Mouse (Mus musculus) megakaryocyte, embryonic 14.5 days (primary cell): ENCODE results near the gene Rab12. TPM values are rescaled to one million over a fixed set of nuclear protein-coding genes. Genes with fewer than 3 reads are reported as not detected.
A peak's percentile ranks its signal among the peaks of the same experiment; 100 is the strongest.

Source experiments
- H3K27me3 ChIP-seq: replicated peaks from 2 replicates; pipeline ENCODE3; 2012; ENCODE audit warnings: inconsistent platforms
- H3K36me3 ChIP-seq: replicated peaks from 2 replicates; pipeline ENCODE3; 2012; ENCODE audit warnings: low read length, inconsistent platforms, mixed read lengths
- H3K4me1 ChIP-seq: 2 replicates; pipeline ENCODE4 v1.6.1; 2012; ENCODE audit warnings: inconsistent platforms
- H3K4me3 ChIP-seq: replicated peaks from 2 replicates; pipeline ENCODE3; 2012; ENCODE audit warnings: moderate library complexity, mild to moderate bottlenecking, inconsistent platforms
- H3K9me3 ChIP-seq: 2 replicates; pipeline ENCODE4 v1.6.1; 2012; ENCODE audit warnings: inconsistent platforms
- FLI1 ChIP-seq: IDR thresholded peaks from 2 replicates; pipeline ENCODE4 v1.6.1; 2012; ENCODE audit warnings: low read length, inconsistent platforms, mixed read lengths
- GATA1 ChIP-seq: IDR thresholded peaks from 3 replicates; pipeline ENCODE4 v1.6.1; 2012; ENCODE audit warnings: mixed read lengths, low read length, inconsistent platforms, borderline replicate concordance
- polyA plus RNA-seq: library from polyadenylated mRNA; stranded (reverse); fragments of >175 nt; gene quantifications from 2 replicates; pipeline ENCODE4 v1.2.3, GENCODE M21; 2012; ENCODE audit warnings: low replicate concordance; ENCODE audit not compliant: insufficient read depth

The Rab12 gene
- polyA plus RNA-seq, 1 experiment = 9.9 TPM

DNA sequence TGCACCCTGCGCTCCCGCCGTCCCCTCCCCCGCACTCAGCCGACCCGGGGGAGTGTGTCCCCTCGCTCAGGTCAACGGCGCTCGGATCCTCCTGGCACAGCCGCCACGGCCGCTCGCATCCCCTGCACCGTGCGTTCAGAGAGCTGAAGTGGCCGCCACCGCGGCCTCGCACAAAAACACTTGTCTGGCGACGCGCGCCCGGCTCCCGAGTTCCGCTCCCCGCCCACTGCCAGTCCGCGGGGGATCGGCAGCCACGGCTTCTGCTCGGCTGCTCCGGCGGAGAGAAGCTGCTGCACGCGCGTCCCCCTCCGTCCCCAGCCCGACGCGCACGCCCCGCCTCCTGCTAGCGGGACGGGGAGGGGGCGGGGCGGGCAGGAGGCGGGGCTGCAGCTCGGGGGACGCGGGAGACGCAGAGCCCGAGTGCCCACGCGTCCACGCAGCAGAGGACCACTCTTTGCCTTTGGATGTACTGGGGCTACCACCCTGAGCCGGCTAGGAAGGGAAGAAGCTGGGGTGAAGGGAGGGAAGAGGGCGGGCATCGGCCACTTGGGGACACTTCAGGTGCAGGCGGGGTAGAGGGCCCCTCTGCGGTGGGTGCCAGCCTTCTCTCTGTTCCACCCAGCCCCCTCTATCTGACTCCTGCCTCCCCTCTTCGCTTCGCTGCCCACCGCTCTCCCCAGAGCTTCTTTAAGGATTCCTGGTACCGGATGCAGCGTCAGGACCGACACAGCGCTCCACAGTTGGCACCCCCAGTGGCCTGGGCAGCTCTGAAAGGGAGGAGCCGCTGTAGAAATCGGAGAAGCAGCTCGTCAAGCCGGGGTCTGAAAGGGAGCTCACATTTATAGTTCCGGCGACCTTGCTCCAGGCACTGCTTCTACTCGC lies 69.8 kb downstream of the Rab12 start, which contains the start of gene Mtcl1:
Mtcl1 (minus strand) TSS at position 291 of the 882 bp plus-strand sequence.
- Histone ChIP-seq H3K9me3 (0 out of 2 replicates have a peak, but pooled peaks cover 4% of the 10 kb centered on the region), H3K36me3 (no peaks in the 10 kb centered on the region), H3K4me1 (peaks cover 32% of the 10 kb centered on the region), H3K4me3 (peak within 1 kb of the TSS; percentile 93), H3K27me3 (peaks cover 80% of the 10 kb centered on the region)
- no peak for TF ChIP-seq FLI1
- no peak for TF ChIP-seq GATA1

- H3K27me3 ChIP-seq = peaks cover 87% of the 10 kb centered on the region
- H3K4me1 ChIP-seq = peaks cover 32% of the 10 kb centered on the region
- H3K4me3 ChIP-seq = peak overlapping the region; percentile 93
- no peak for TF ChIP-seq GATA1
- no peak for TF ChIP-seq FLI1
- H3K9me3 ChIP-seq = 0 out of 2 replicates have a peak, but pooled peaks cover 4% of the 10 kb centered on the region
- H3K36me3 ChIP-seq = no peaks in the 10 kb centered on the region
Measured at GRCm38 (mm10) chr17:66448421-66449405, 70.8 kb downstream of the Rab12 start.

DNA sequence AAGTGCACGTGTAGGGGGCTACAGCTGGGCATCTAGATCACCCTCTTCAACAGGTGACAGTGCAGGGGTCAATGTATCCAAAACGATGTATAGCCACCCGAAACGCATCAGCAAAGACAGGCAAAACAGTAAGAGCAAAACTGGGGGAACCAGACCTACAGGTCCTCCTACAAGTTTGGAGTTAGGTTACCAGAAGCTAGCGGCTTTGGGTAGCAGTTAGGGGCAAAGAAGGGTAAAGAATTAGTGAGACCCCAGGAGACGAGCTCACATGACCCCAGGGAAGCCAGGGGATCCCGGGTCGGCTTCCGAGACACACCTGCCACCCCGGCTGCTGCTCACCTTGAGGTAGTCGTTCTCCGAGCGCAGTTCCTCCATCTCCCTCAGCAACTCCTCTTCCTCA lies 71.6 kb downstream of the Rab12 start:
- no peak overlapping the region for H3K4me3 ChIP-seq
- no peak for TF ChIP-seq FLI1
- TF ChIP-seq GATA1 = no peak
- no peaks in the 10 kb centered on the region for H3K36me3 ChIP-seq
- H3K27me3 ChIP-seq = peaks cover 85% of the 10 kb centered on the region
- peaks cover 32% of the 10 kb centered on the region for H3K4me1 ChIP-seq
- H3K9me3 ChIP-seq = 0 out of 2 replicates have a peak, but pooled peaks cover 4% of the 10 kb centered on the region

GRCm38 (mm10) chr17:66447007-66447312 lies 72.6 kb downstream of the Rab12 start:
- Histone ChIP-seq H3K27me3 (peaks cover 79% of the 10 kb centered on the region), H3K4me3 (no peak overlapping the region), H3K4me1 (peaks cover 32% of the 10 kb centered on the region), H3K36me3 (no peaks in the 10 kb centered on the region), H3K9me3 (0 out of 2 replicates have a peak, but pooled peaks cover 4% of the 10 kb centered on the region)
- no peak for TF ChIP-seq GATA1
- TF ChIP-seq FLI1 = no peak

- peaks cover 75% of the 10 kb centered on the region for H3K27me3 ChIP-seq
- H3K9me3 ChIP-seq = 0 out of 2 replicates have a peak, but pooled peaks cover 4% of the 10 kb centered on the region
- H3K4me3 ChIP-seq = no peak overlapping the region
- no peaks in the 10 kb centered on the region for H3K36me3 ChIP-seq
- TF ChIP-seq GATA1 (no peak), FLI1 (no peak)
- peaks cover 32% of the 10 kb centered on the region for H3K4me1 ChIP-seq
Measured at GRCm38 (mm10) chr17:66446196-66447006, 73.1 kb downstream of the Rab12 start.

Other genes with a start within 250 kb of the Rab12 start
- gene Mtcl1, start 70.0 kb downstream of the Rab12 start, polyA plus RNA-seq = not detected in 2 replicates
- not detected in 2 replicates for gene Themis3, start 74.9 kb upstream of the Rab12 start, polyA plus RNA-seq